Mouse (Mus musculus) midbrain, postnatal 0 days (tissue): ENCODE measurements around the gene Tekt4. TPM values are rescaled to one million over a fixed set of nuclear protein-coding genes. Genes with fewer than 3 reads are reported as not detected.

Experiments used
- ATAC-seq: fragments of 200-750 bp; cut with Nextera tagmentation; 2 replicates; pipeline ENCODE4 v1.8.0; 2017; ENCODE audit warnings: moderate number of reproducible peaks, mild to moderate bottlenecking, moderate TSS enrichment, moderate library complexity; ENCODE audit not compliant: low FRiP score
- DNase-seq: peaks from one replicate; pipeline ENCODE4 v3.0.0-alpha.2; 2015; ENCODE audit warnings: low spot score
- H3K27ac ChIP-seq: fragments of 300-500 bp; sonication (generic); 2 replicates; pipeline ENCODE4 v1.5.1; 2014; ENCODE audit warnings: low read depth, mild to moderate bottlenecking, low read length, mixed read lengths
- H3K27me3 ChIP-seq: fragments of 300-500 bp; sonication (generic); 2 replicates; pipeline ENCODE4 v1.6.1; 2014; ENCODE audit warnings: low read length, control low read depth, mixed read lengths; ENCODE audit not compliant: insufficient read depth
- H3K36me3 ChIP-seq: fragments of 300-500 bp; sonication (generic); 2 replicates; pipeline ENCODE4 v1.6.1; 2014; ENCODE audit warnings: low read length, control low read depth, mixed read lengths; ENCODE audit not compliant: insufficient read depth
- H3K4me1 ChIP-seq: fragments of 300-500 bp; sonication (generic); 2 replicates; pipeline ENCODE4 v1.6.1; 2014; ENCODE audit warnings: mild to moderate bottlenecking, control low read depth, antibody characterized with exemption, low read length, mixed read lengths; ENCODE audit not compliant: insufficient read depth
- H3K4me2 ChIP-seq: fragments of 300-500 bp; sonication (generic); 2 replicates; pipeline ENCODE4 v1.6.1; 2014; ENCODE audit warnings: low read depth, mild to moderate bottlenecking, low read length, mixed read lengths; ENCODE audit not compliant: poor library complexity, severe bottlenecking
- H3K4me3 ChIP-seq: fragments of 300-500 bp; sonication (generic); 2 replicates; pipeline ENCODE4 v1.5.1; 2014; ENCODE audit warnings: low read depth, mild to moderate bottlenecking, low read length, moderate library complexity
- H3K9ac ChIP-seq: fragments of 300-500 bp; sonication (generic); replicated peaks from 2 replicates; pipeline ENCODE4 v1.6.1; 2014; ENCODE audit warnings: mild to moderate bottlenecking, low read length, moderate library complexity, mixed read lengths; ENCODE audit not compliant: poor library complexity, severe bottlenecking
- H3K9me3 ChIP-seq: fragments of 300-500 bp; sonication (generic); 2 replicates; pipeline ENCODE4 v1.6.1; 2016; ENCODE audit warnings: low read length, control low read depth
- CTCF ChIP-seq: IDR thresholded peaks from 2 replicates; pipeline ENCODE4 v1.5.1; 2016; ENCODE audit warnings: antibody characterized with exemption, mild to moderate bottlenecking
- WGBS: fragments of 180-500 bp; shearing (Covaris S2); extraction: QIAGEN DNeasy Blood & Tissue Kit; methylation state at CpG from one replicate; pipeline ENCODE4 v1.1.7; 2014; 5-methylcytosine and 5-hydroxymethylcytosine counted together
- polyA plus RNA-seq: library from polyadenylated mRNA; unstranded; fragments of >200 nt; fragmentation: Nextera tagmentation; extraction: Ambion mirVana; gene quantifications from 2 replicates; pipeline ENCODE4 v1.2.1, GENCODE M21; 2015
- total RNA-seq: library from RNA; depleted of rRNA; stranded (reverse); fragments of >200 nt; gene quantifications from 2 replicates; pipeline ENCODE4 v1.2.3, GENCODE M21; 2014; rRNA removed

Gene Tekt4
- total RNA-seq (1.9 and 5.2 TPM in 2 replicates), polyA plus RNA-seq (2.1 and 2.3 TPM in 2 replicates)

GRCm38 (mm10) chr17:25454272-25454671, at the start of gene Tekt4:
TSS of gene Tekt4 (plus strand) at chr17:25454615.
- H3K4me2 ChIP-seq: no peak within 1 kb of the TSS
- no peak for TF ChIP-seq CTCF
- H3K27ac ChIP-seq: no peak within 1 kb of the TSS; the same call in none of the 2 replicates
- peak; percentile 24 for DNase-seq
- H3K4me1 ChIP-seq: peaks cover 8% of the 10 kb centered on the region; the same call in 1 of the 2 replicates
- no peak within 1 kb of the TSS for H3K4me3 ChIP-seq
- H3K27me3 ChIP-seq: no peaks in the 10 kb centered on the region
- no peaks in the 10 kb centered on the region for H3K36me3 ChIP-seq
- no peaks in the 10 kb centered on the region for H3K9me3 ChIP-seq
- no peak within 1 kb of the TSS; the same call in 1 of the 2 replicates for H3K9ac ChIP-seq
- ATAC-seq: no peak
- WGBS: 33% methylated on average over 2 of the region's 2 CpGs

GRCm38 (mm10) chr17:25405224-25405895, 49.1 kb upstream of the Tekt4 start:
- TF ChIP-seq CTCF: no peak
- 10% methylated on average over 9 of the region's 10 CpGs for WGBS
- H3K4me1 ChIP-seq: peaks cover 40% of the 10 kb centered on the region
- no peak overlapping the region for H3K4me2 ChIP-seq
- H3K9ac ChIP-seq: no peak overlapping the region
- H3K36me3 ChIP-seq: no peaks in the 10 kb centered on the region
- H3K27me3 ChIP-seq: no peaks in the 10 kb centered on the region
- peak overlapping the region; percentile 75; the same call in 1 of the 2 replicates for H3K27ac ChIP-seq
- no peak for DNase-seq
- no peak overlapping the region for H3K4me3 ChIP-seq
- no peaks in the 10 kb centered on the region for H3K9me3 ChIP-seq
- no peak for ATAC-seq

- no peak overlapping the region for H3K27ac ChIP-seq
- 15% methylated on average over 6 of the region's 6 CpGs for WGBS
- H3K4me1 ChIP-seq: peaks cover 40% of the 10 kb centered on the region
Observed at GRCm38 (mm10) chr17:25406011-25406441, 48.4 kb upstream of the Tekt4 start.

GRCm38 (mm10) chr17:25407352-25407751, 47.1 kb upstream of the Tekt4 start:
- TF ChIP-seq CTCF: no peak
- Histone ChIP-seq H3K4me1 (peaks cover 40% of the 10 kb centered on the region), H3K36me3 (no peaks in the 10 kb centered on the region), H3K4me3 (no peak overlapping the region), H3K9ac (peak overlapping the region; percentile 0; the same call in 1 of the 2 replicates), H3K27me3 (no peaks in the 10 kb centered on the region), H3K27ac (peak overlapping the region; percentile 4; the same call in 1 of the 2 replicates), H3K4me2 (no peak overlapping the region), H3K9me3 (no peaks in the 10 kb centered on the region)
- ATAC-seq: no peak
- no peak for DNase-seq
- WGBS: 38% methylated on average over 4 of the region's 4 CpGs

More at GRCm38 (mm10) chr17:25406011-25406441, 48.4 kb upstream of the Tekt4 start:
- Histone ChIP-seq H3K4me2 (no peak overlapping the region), H3K9ac (no peak overlapping the region), H3K27me3 (no peaks in the 10 kb centered on the region), H3K9me3 (no peaks in the 10 kb centered on the region), H3K4me3 (no peak overlapping the region), H3K36me3 (no peaks in the 10 kb centered on the region)
- DNase-seq: peak; percentile 33
- ATAC-seq: no peak
- peak; percentile 61 for TF ChIP-seq CTCF

GRCm38 (mm10) chr17:25408302-25408999, 46.0 kb upstream of the Tekt4 start:
- no peaks in the 10 kb centered on the region for H3K9me3 ChIP-seq
- H3K4me2 ChIP-seq: no peak overlapping the region
- TF ChIP-seq CTCF: no peak
- no peak overlapping the region for H3K27ac ChIP-seq
- ATAC-seq (no peak), DNase-seq (no peak)
- H3K4me3 ChIP-seq: no peak overlapping the region
- H3K9ac ChIP-seq: no peak overlapping the region
- H3K36me3 ChIP-seq: no peaks in the 10 kb centered on the region
- H3K27me3 ChIP-seq: no peaks in the 10 kb centered on the region
- WGBS: 83% methylated on average over 7 of the region's 7 CpGs
- peaks cover 38% of the 10 kb centered on the region for H3K4me1 ChIP-seq

- no peak for TF ChIP-seq CTCF
Observed at GRCm38 (mm10) chr17:25409621-25410020, 44.8 kb upstream of the Tekt4 start.

More at GRCm38 (mm10) chr17:25409621-25410020, 44.8 kb upstream of the Tekt4 start:
- H3K27ac ChIP-seq: no peak overlapping the region
- no peaks in the 10 kb centered on the region for H3K27me3 ChIP-seq
- no peaks in the 10 kb centered on the region for H3K9me3 ChIP-seq
- peaks cover 31% of the 10 kb centered on the region for H3K4me1 ChIP-seq
- no peak overlapping the region for H3K4me2 ChIP-seq
- WGBS: 46% methylated on average over 7 of the region's 7 CpGs
- no peak for ATAC-seq
- no peak overlapping the region for H3K9ac ChIP-seq
- H3K36me3 ChIP-seq: no peaks in the 10 kb centered on the region
- no peak for DNase-seq
- H3K4me3 ChIP-seq: no peak overlapping the region
